Mouse (Mus musculus) neural tube, embryonic 11.5 days (tissue): ENCODE results near the gene Clca4a. TPM values are rescaled to one million over a fixed set of nuclear protein-coding genes. Genes with fewer than 3 reads are reported as not detected.

Experiments used
- ATAC-seq: fragments of 200-750 bp; cut with Nextera tagmentation; 2 replicates; pipeline ENCODE4 v1.8.0; 2017; ENCODE audit warnings: moderate number of reproducible peaks, mild to moderate bottlenecking, moderate TSS enrichment, moderate library complexity; ENCODE audit not compliant: insufficient read depth, low FRiP score, low TSS enrichment
- DNase-seq: peaks from one replicate; pipeline ENCODE4 v3.0.0-alpha.2; 2015; ENCODE audit warnings: low spot score
- H3K27ac ChIP-seq: fragments of 300-500 bp; sonication (generic); 2 replicates; pipeline ENCODE4 v1.5.1; 2014; ENCODE audit warnings: low read depth, mild to moderate bottlenecking, low read length
- H3K27me3 ChIP-seq: fragments of 300-500 bp; sonication (generic); 2 replicates; pipeline ENCODE4 v1.6.1; 2014; ENCODE audit warnings: mild to moderate bottlenecking, low read length, mixed read lengths; ENCODE audit not compliant: control insufficient read depth, insufficient read depth
- H3K36me3 ChIP-seq: fragments of 300-500 bp; sonication (generic); 2 replicates; pipeline ENCODE4 v1.6.1; 2014; ENCODE audit warnings: mild to moderate bottlenecking, low read length, moderate library complexity, mixed read lengths; ENCODE audit not compliant: control insufficient read depth, insufficient read depth
- H3K4me1 ChIP-seq: fragments of 300-500 bp; sonication (generic); 2 replicates; pipeline ENCODE4 v1.6.1; 2014; ENCODE audit warnings: low read length, mixed read lengths; ENCODE audit not compliant: control insufficient read depth, insufficient read depth
- H3K4me2 ChIP-seq: fragments of 300-500 bp; sonication (generic); 2 replicates; pipeline ENCODE4 v1.6.1; 2014; ENCODE audit warnings: low read depth, mild to moderate bottlenecking, moderate library complexity
- H3K4me3 ChIP-seq: fragments of 300-500 bp; sonication (generic); 2 replicates; pipeline ENCODE4 v1.5.1; 2014; ENCODE audit warnings: low read depth, low read length
- H3K9ac ChIP-seq: fragments of 300-500 bp; sonication (generic); 2 replicates; pipeline ENCODE4 v1.6.1; 2014; ENCODE audit warnings: mild to moderate bottlenecking, low read length
- H3K9me3 ChIP-seq: fragments of 300-500 bp; sonication (generic); 2 replicates; pipeline ENCODE4 v1.6.1; 2016; ENCODE audit warnings: low read length; ENCODE audit not compliant: control insufficient read depth
- WGBS: fragments of 180-500 bp; shearing (Covaris S2); extraction: QIAGEN DNeasy Blood & Tissue Kit; methylation state at CpG from one replicate; pipeline ENCODE4 v1.1.7; 2014; 5-methylcytosine and 5-hydroxymethylcytosine counted together
- polyA plus RNA-seq: library from polyadenylated mRNA; unstranded; fragments of >200 nt; fragmentation: Nextera tagmentation; extraction: Ambion mirVana; gene quantifications from 2 replicates; pipeline ENCODE4 v1.2.1, GENCODE M21; 2014

Gene Clca4a
- not detected in 2 replicates for polyA plus RNA-seq

GRCm38 (mm10) chr3:144974945-144975344 is at the start of gene Clca4a:
Clca4a (minus strand) TSS chr3:144975045.
- no peak for DNase-seq
- Histone ChIP-seq H3K27me3 (no peaks in the 10 kb centered on the region), H3K9ac (no peak within 1 kb of the TSS), H3K27ac (no peak within 1 kb of the TSS), H3K4me1 (no peaks in the 10 kb centered on the region), H3K4me2 (no peak within 1 kb of the TSS), H3K4me3 (no peak within 1 kb of the TSS), H3K9me3 (no peaks in the 10 kb centered on the region), H3K36me3 (no peaks in the 10 kb centered on the region)
- ATAC-seq: no peak

- no peaks in the 10 kb centered on the region for H3K9me3 ChIP-seq
- H3K27me3 ChIP-seq: no peaks in the 10 kb centered on the region
- ATAC-seq (no peak), DNase-seq (no peak)
- no peak overlapping the region for H3K9ac ChIP-seq
- H3K36me3 ChIP-seq: no peaks in the 10 kb centered on the region
- no peaks in the 10 kb centered on the region for H3K4me1 ChIP-seq
- H3K27ac ChIP-seq: no peak overlapping the region
- no peak overlapping the region for H3K4me2 ChIP-seq
- 63% methylated on average over 3 of the region's 3 CpGs for WGBS
- no peak overlapping the region for H3K4me3 ChIP-seq
Observed at GRCm38 (mm10) chr3:145017807-145018206, 43.0 kb upstream of the Clca4a start.

GRCm38 (mm10) chr3:145004422-145004821 is 29.6 kb upstream of the Clca4a start:
- Histone ChIP-seq H3K27me3 (no peaks in the 10 kb centered on the region), H3K9ac (no peak overlapping the region), H3K9me3 (no peaks in the 10 kb centered on the region), H3K27ac (no peak overlapping the region), H3K4me2 (no peak overlapping the region), H3K4me3 (no peak overlapping the region), H3K4me1 (no peaks in the 10 kb centered on the region), H3K36me3 (no peaks in the 10 kb centered on the region)
- ATAC-seq: no peak
- DNase-seq: no peak
- WGBS: 38% methylated on average over 5 of the region's 5 CpGs

GRCm38 (mm10) chr3:145000912-145001311 is 26.1 kb upstream of the Clca4a start:
- WGBS: 51% methylated on average over 1 of the region's 1 CpGs
- no peak overlapping the region for H3K27ac ChIP-seq
- H3K4me1 ChIP-seq: no peaks in the 10 kb centered on the region
- H3K4me3 ChIP-seq: no peak overlapping the region
- DNase-seq (no peak), ATAC-seq (no peak)
- H3K36me3 ChIP-seq: no peaks in the 10 kb centered on the region
- H3K9me3 ChIP-seq: no peaks in the 10 kb centered on the region
- H3K4me2 ChIP-seq: no peak overlapping the region
- H3K9ac ChIP-seq: no peak overlapping the region
- no peaks in the 10 kb centered on the region for H3K27me3 ChIP-seq

- no peak for ATAC-seq
- no peak overlapping the region for H3K4me2 ChIP-seq
- H3K9me3 ChIP-seq: no peaks in the 10 kb centered on the region
- DNase-seq: no peak
- no peaks in the 10 kb centered on the region for H3K36me3 ChIP-seq
- H3K4me3 ChIP-seq: no peak overlapping the region
- H3K27ac ChIP-seq: no peak overlapping the region
- H3K4me1 ChIP-seq: no peaks in the 10 kb centered on the region
- WGBS: 88% methylated on average over 5 of the region's 5 CpGs
- H3K9ac ChIP-seq: no peak overlapping the region
- H3K27me3 ChIP-seq: no peaks in the 10 kb centered on the region
Observed at GRCm38 (mm10) chr3:144993055-144993454, 18.2 kb upstream of the Clca4a start.

GRCm38 (mm10) chr3:144992618-144993017 is 17.8 kb upstream of the Clca4a start:
- Histone ChIP-seq H3K4me1 (no peaks in the 10 kb centered on the region), H3K9me3 (no peaks in the 10 kb centered on the region), H3K9ac (no peak overlapping the region), H3K27me3 (no peaks in the 10 kb centered on the region), H3K4me3 (no peak overlapping the region), H3K27ac (no peak overlapping the region), H3K4me2 (no peak overlapping the region), H3K36me3 (no peaks in the 10 kb centered on the region)
- ATAC-seq (no peak), DNase-seq (no peak)

GRCm38 (mm10) chr3:144985890-144986289 is 11.0 kb upstream of the Clca4a start:
- H3K36me3 ChIP-seq: no peaks in the 10 kb centered on the region
- H3K9ac ChIP-seq: no peak overlapping the region
- H3K4me1 ChIP-seq: no peaks in the 10 kb centered on the region
- ATAC-seq: no peak
- no peak for DNase-seq
- H3K27me3 ChIP-seq: no peaks in the 10 kb centered on the region
- H3K9me3 ChIP-seq: no peaks in the 10 kb centered on the region
- no peak overlapping the region for H3K4me2 ChIP-seq
- no peak overlapping the region for H3K27ac ChIP-seq
- 74% methylated on average over 5 of the region's 5 CpGs for WGBS
- H3K4me3 ChIP-seq: no peak overlapping the region

- H3K36me3 ChIP-seq: no peaks in the 10 kb centered on the region
- H3K4me2 ChIP-seq: no peak overlapping the region
- no peaks in the 10 kb centered on the region for H3K9me3 ChIP-seq
- DNase-seq (no peak), ATAC-seq (no peak)
- H3K9ac ChIP-seq: no peak overlapping the region
- 90% methylated on average over 6 of the region's 6 CpGs for WGBS
- H3K27ac ChIP-seq: no peak overlapping the region
- H3K4me1 ChIP-seq: no peaks in the 10 kb centered on the region
- no peak overlapping the region for H3K4me3 ChIP-seq
- H3K27me3 ChIP-seq: no peaks in the 10 kb centered on the region
Observed at GRCm38 (mm10) chr3:144980551-144980950, 5.7 kb upstream of the Clca4a start.

- Histone ChIP-seq H3K27me3 (no peaks in the 10 kb centered on the region), H3K9ac (no peak overlapping the region), H3K36me3 (no peaks in the 10 kb centered on the region), H3K4me2 (no peak overlapping the region), H3K4me1 (no peaks in the 10 kb centered on the region), H3K27ac (no peak overlapping the region), H3K4me3 (no peak overlapping the region), H3K9me3 (no peaks in the 10 kb centered on the region)
- DNase-seq (no peak), ATAC-seq (no peak)
- 30% methylated on average over 4 of the region's 4 CpGs for WGBS
Observed at GRCm38 (mm10) chr3:144977631-144978030, 2.8 kb upstream of the Clca4a start.
